Mouse (Mus musculus): ENCODE measurements around the gene Shc2.
A peak's percentile ranks its signal among the peaks of the same experiment; 100 is the strongest.

The Shc2 gene

GRCm38 (mm10) chr10:79637128-79638110 is at the start of gene Shc2:
Shc2 (minus strand) TSS chr10:79637918.
- no peak for DNase-seq (ENCODE audit: low spot score)

- no peak for DNase-seq (ENCODE audit: low spot score)
Measured at GRCm38 (mm10) chr10:79687513-79687912, 49.8 kb upstream of the Shc2 start.

- no peak for DNase-seq (ENCODE audit: low spot score)
Measured at GRCm38 (mm10) chr10:79686691-79687090, 49.0 kb upstream of the Shc2 start.

- no peak for DNase-seq (ENCODE audit: low spot score)
Measured at GRCm38 (mm10) chr10:79686219-79686618, 48.5 kb upstream of the Shc2 start.

- DNase-seq (ENCODE audit: low spot score) = no peak
Measured at GRCm38 (mm10) chr10:79684770-79685600, 47.3 kb upstream of the Shc2 start.

- DNase-seq (ENCODE audit: low spot score) = no peak
Measured at GRCm38 (mm10) chr10:79683726-79684640, 46.3 kb upstream of the Shc2 start.

- no peak for DNase-seq (ENCODE audit: low spot score)
Measured at GRCm38 (mm10) chr10:79682916-79683582, 45.3 kb upstream of the Shc2 start.

- no peak for DNase-seq (ENCODE audit: low spot score)
Measured at GRCm38 (mm10) chr10:79682551-79682915, 44.8 kb upstream of the Shc2 start.

GRCm38 (mm10) chr10:79681591-79682245 is 44.0 kb upstream of the Shc2 start, which contains the start of gene Cdc34:
Cdc34 (plus strand) TSS chr10:79682195.
- DNase-seq (ENCODE audit: low spot score) = peak; percentile 96

DNA sequence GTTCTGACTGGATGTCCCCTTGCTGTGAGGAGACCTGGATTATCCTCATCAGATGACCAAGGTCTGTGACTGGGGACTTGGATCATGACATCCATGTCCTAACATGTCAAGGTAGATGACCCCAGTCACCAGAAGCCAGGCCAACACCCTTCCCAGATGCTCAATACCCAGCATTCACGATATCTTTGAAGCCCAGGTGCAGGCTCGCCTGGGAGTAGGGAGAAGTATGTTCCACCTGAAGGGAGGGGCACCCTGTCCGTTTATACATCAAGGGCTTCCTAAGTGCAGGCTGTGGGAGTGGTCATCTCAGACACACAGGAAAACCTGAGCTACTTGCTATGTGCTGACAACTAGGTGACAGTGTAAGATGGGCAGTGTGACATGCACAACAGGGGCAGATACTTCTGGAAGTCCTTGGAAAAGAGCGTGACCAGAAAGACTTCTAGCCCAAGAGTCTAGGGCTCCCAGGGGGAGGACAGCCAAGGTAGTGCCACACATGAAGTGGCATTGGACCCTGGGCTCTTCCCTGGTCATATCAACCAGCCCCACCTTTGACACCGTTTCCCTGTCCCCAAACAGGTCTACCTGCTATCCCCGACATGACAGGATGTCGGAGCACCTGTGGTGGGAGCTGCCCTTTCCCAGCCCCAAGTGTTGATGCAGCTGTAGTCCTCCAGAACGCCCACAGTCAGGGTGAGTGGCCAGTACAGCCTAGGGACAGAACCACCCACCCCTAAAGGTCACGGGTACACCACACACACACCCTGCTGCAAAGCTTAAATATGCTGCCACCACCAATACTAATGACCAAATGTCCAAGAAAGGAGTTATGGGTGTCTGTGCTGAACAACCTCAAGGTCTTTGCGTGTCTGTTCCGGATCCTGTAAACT is 43.1 kb upstream of the Shc2 start:
- DNase-seq (ENCODE audit: low spot score) = no peak

- no peak for DNase-seq (ENCODE audit: low spot score)
Measured at GRCm38 (mm10) chr10:79675346-79676035, 37.8 kb upstream of the Shc2 start.

DNA sequence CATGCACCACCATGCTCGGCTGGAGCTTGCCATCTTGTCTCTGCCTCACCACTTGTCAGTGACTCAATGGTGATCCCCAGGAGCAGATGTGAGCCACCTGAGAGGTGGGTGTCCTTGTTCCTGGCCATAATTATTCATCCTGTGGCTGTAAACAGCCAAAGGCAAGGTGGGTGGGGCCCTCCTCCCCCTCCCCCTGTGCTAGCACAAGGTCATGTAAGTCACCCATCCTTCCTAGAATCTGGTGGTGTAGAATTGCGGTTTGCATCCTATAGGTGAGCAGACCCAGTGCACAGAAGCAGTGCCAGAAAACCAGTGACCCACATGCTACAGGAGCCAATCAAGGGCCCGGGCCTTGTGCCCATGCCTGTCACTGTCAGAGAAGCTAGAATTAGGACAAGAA is 35.3 kb upstream of the Shc2 start:
- DNase-seq (ENCODE audit: low spot score) = no peak

GRCm38 (mm10) chr10:79672088-79672455 is 34.4 kb upstream of the Shc2 start:
- DNase-seq (ENCODE audit: low spot score) = no peak

GRCm38 (mm10) chr10:79671396-79672087 is 33.8 kb upstream of the Shc2 start:
- DNase-seq (ENCODE audit: low spot score) = no peak

GRCm38 (mm10) chr10:79670071-79670888 is 32.6 kb upstream of the Shc2 start:
- no peak for DNase-seq (ENCODE audit: low spot score)

DNA sequence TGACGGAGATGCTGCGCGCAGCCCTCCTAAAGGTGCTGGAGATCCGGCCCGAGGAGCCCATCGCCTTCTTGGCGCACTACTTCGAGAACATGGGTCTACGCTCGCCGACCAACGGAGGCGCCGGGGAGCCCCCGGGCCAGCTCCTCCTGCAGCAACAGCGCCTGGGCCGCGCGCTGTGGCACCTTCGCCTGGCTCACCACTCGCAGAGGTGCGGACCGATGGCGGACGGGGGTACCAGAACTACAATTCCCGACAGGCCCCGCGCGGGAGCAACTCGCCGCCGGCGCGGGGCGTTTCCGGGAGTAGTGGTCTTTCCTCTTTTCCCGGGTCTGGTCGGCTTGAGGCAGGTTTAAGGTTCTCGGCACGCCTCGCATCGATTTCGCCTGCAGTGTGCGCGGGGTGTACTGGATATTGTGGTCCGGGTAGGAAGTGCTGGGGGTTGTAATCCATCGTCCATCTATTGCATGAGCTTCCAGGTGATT is 31.9 kb upstream of the Shc2 start:
- DNase-seq (ENCODE audit: low spot score) = no peak
